Mouse (Mus musculus): ENCODE data around the gene Hypk.

DNA sequence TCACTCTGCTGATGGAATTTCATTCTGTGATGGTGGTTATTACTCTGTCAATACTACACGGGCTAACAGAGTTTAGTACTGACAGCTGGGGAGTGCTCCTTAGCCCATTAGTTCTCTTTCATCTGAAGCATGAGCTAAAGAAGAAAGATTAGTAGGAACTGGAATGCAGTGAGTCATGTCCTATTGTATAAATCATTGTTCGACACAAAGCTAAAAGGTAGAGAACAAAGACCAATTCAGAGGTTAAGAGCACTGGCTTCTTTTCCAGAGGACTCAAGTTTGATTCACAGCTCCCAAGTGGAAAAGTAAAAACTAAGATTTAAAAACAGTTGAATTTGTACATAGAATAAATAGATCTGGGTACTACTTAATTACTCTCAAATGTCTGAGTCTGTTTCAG is 7.0 kb downstream of the Hypk start:
- TF ChIP-seq CTCF (IDR thresholded peaks at IDR 0.05; ENCODE audit: low read depth) (no peak), EP300 (IDR thresholded peaks at IDR 0.05; ENCODE audit: low read depth) (no peak)

Measured in liver, embryonic 14.5 days (tissue).